Mouse (Mus musculus) megakaryocyte-erythroid progenitor cell, adult 5-6 weeks (primary cell): ENCODE results near the gene C3. TPM values are rescaled to one million over a fixed set of nuclear protein-coding genes. Genes with fewer than 3 reads are reported as not detected.

Experiments
- ATAC-seq: replicated peaks from 2 replicates; pipeline ENCODE4 v1.8.0; 2016; ENCODE audit warnings: mild to moderate bottlenecking, inconsistent platforms; ENCODE audit not compliant: severe bottlenecking, poor library complexity, low FRiP score, low TSS enrichment
- total RNA-seq, 2 experiments: library from RNA; stranded (forward) in 1 of 2; stranded (reverse) in 1 of 2; fragments of 200-1000, 215-1000 nt in 1 of 2; fragments of >200 nt in 1 of 2; fragmentation: Nextera tagmentation in 1 of 2; gene quantifications; 2 replicates each; pipeline ENCODE4 v1.2.3; 2014 to 2017

Gene C3
- total RNA-seq, 2 experiments from 2014 or later = 7.1 TPM; not detected in 1

DNA sequence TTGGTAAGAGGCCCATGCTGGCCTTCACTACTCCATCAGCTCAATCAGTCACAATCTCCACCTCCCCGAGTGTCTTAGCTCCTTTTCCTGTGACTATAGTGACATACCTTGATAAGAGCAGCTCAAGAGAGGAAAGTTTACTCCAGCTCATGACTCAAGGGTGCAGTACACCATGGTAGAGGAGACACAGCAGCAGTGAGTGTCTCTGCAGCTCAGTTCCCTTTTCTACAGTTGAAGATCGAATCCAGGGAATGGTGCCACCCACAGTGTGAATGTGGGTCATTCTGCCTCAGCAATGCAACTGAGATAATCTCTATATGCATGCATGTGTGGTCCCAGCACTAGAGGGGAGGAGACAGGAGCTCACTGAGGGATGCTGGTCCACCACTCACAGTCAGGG lies 42.3 kb downstream of the C3 start:
- no peak; the same call in 1 of the 2 replicates for ATAC-seq

DNA sequence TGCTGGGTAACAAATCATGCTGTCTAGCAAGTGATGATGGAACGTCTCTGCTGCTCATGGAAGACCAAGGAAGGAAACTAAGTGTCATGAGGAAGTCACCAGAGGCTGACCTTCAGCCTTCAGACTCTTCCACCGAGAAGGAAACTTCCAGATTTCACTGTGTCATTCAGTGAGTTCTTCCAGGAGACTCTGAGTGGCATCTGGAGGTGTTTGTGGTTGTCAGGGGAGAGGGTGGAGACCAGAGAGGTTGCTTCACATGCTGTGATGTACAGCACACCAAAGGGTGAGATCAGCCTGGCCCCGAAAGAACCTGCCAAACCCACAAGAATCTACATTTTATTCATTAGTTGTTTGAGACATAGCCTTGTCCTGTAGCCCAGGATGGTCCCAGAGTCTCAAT lies 45.1 kb downstream of the C3 start:
- no peak for ATAC-seq

DNA sequence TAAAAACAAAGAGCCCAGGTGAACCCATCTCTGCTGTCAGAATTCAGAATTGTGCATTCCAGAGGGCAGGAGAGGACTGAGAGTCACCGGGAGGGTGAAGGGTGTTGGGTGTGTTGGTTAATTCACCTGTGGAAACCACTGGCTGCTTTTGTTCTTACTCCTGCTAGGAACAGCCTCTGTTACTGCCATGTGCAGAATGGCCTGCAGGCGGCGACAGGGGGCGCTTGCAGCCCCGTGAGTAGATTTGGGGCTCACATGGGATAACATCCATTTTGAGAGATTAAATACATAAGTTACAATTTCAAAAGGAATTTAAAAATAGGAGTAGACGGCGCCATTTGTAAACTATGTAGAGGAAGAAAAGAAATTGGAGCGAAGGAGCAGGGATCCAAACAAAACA lies 47.6 kb downstream of the C3 start:
- ATAC-seq = peak; percentile 74; the same call in 1 of the 2 replicates

DNA sequence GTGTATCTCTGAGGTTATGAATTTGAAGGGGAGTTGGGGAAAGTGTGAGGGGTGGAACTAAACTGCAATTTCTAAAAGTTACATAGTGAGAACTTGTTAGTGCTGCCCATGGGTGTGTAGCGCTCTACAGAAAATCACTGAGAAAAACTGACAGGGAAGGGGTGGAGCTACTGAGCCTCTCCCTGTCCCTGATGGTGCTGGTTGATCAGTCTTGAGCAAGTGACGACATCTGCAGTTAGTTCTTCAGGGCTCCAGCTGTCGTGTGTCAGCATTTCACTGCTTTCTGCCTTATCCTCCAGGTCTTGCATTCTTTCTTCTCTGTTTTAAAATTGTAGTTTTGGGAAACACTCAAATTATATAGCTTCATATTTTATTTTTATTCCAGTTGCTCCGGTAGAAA lies 54.6 kb downstream of the C3 start:
- ATAC-seq = peak; percentile 77

DNA sequence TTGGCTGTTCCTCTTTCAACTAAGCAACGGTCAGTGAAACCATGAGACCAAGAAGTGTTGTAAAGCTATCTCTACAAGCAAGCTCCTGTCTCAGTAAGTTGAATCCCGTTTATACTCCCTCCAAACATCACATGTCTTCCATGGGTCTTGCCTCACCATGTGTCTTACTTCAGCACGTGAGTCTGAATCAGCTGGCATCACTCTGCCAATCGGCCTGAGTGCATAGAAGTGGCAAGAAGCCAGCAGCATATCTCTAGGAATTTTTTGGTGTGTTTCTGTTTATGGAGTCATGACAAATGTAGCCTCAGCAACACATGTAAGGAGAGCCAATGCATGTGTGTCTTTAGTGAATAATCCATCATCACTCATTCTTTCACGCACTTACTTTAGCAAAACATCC lies 55.6 kb downstream of the C3 start:
- ATAC-seq = no peak

DNA sequence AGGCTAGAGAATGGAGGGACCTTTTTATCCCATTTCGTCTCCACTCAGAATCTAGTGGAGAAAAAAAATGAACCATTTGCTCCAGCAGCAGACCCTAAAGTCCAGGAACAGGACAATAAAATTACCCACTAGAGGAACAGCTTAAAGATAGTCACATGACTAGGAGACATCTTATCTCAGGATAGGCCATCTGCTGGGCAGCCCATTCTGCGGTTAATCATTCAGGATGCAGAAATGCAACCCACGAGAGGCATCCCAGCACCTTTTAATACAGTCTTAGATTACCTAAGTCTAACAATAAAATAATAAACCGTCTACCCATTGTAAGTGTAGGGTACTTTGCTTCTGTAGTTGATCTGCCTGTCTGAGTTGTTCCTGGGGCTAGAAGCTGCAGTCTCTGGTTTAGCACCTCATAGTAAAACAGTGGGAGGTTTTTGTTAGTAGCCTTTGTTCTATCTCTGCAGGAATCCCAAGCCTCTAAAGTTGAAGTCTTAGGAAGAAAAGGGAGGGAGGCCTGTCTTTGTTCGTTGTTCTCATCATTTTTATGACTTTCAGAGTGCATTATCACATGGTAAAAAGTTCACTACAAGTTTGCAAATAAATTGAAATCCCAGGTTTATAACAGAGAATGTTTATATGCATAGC lies 57.2 kb downstream of the C3 start:
- peak; percentile 55 for ATAC-seq

DNA sequence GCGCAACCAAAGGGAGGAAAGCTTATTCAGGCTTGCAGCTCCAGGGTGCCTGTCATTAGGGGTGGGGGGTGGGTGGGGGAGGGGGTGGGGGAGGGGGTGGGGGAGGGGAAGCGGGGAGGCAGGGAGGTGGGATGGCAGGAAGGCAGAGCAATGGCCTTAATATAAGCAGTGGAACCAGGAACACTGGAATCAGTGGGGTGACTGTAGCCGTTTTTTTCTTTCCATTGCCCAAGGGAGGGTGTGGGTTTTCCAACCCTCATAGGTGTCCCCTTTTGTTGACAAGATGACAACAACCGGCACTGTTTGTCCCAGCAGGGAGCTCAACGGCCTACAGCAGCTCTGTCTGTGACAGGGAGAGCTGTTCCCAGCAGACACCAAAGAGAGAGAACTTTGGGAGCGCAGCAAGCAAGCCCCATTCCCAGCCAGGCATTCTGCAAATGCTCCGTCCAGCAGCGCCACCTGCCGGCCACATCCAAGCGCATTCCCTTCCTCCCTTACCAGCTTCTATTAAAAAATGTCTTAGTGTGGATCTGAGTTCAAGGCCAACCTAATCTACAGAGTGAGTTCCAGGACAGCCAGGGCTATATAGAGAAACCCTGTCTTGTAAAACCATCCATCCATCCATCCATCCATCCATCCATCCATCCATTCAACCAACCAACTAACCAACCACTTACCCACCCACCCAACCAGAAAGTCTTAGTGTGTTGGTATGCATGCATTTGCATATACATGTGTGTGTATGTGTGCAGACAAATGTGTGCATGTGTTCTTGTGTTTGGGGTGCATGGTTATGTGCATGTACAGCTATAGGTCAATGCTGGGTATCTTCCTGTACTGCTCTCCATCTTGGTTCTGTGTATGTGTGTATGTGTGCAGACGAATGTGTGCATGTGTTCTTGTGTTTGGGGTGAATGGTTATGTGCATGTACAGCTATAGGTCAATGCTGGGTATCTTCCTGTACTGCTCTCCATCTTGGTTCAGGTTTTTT lies 60.8 kb downstream of the C3 start:
- peak; percentile 70 for ATAC-seq

Other genes with a start within 250 kb of the C3 start
- not detected in 2 replicates for gene Acer1, start 246.0 kb downstream of the C3 start, total RNA-seq (2014; fragmentation: Nextera tagmentation)
- not detected in 2 replicates for gene Acer1, start 246.0 kb downstream of the C3 start, total RNA-seq (2017)
- gene Clpp, start 237.8 kb downstream of the C3 start, total RNA-seq (2014; fragmentation: Nextera tagmentation) = 89.2 and 116 TPM in 2 replicates
- gene Clpp, start 237.8 kb downstream of the C3 start, total RNA-seq (2017) = 83.2 and 135 TPM in 2 replicates
- gene Alkbh7, start 230.8 kb downstream of the C3 start, total RNA-seq (2014; fragmentation: Nextera tagmentation) = 25.2 and 26.4 TPM in 2 replicates
- gene Alkbh7, start 230.8 kb downstream of the C3 start, total RNA-seq (2017) = 19.1 and 25.8 TPM in 2 replicates
- not detected in 2 replicates for gene Pspn, start 228.1 kb downstream of the C3 start, total RNA-seq (2014; fragmentation: Nextera tagmentation)
- gene Pspn, start 228.1 kb downstream of the C3 start, total RNA-seq (2017) = 4.6 TPM in 1 of 2 replicates, not detected in the other
- gene Gtf2f1, start 216.8 kb downstream of the C3 start, total RNA-seq (2014; fragmentation: Nextera tagmentation) = 112 and 139 TPM in 2 replicates
- 214 and 264 TPM in 2 replicates for gene Gtf2f1, start 216.8 kb downstream of the C3 start, total RNA-seq (2017)
- gene Gm17949, start 216.7 kb downstream of the C3 start, total RNA-seq (2014; fragmentation: Nextera tagmentation) = not detected in 2 replicates
- not detected in 2 replicates for gene Gm17949, start 216.7 kb downstream of the C3 start, total RNA-seq (2017)
- gene Khsrp, start 196.6 kb downstream of the C3 start, total RNA-seq (2014; fragmentation: Nextera tagmentation) = 211 and 252 TPM in 2 replicates
- 92.4 and 128 TPM in 2 replicates for gene Khsrp, start 196.6 kb downstream of the C3 start, total RNA-seq (2017)
- gene Slc25a41, start 186.5 kb downstream of the C3 start, total RNA-seq (2014; fragmentation: Nextera tagmentation) = not detected in 2 replicates
- 0.91 TPM in 1 of 2 replicates, not detected in the other for gene Slc25a41, start 186.5 kb downstream of the C3 start, total RNA-seq (2017)
- gene Crb3, start 169.0 kb downstream of the C3 start, total RNA-seq (2014; fragmentation: Nextera tagmentation) = not detected in 2 replicates
- gene Crb3, start 169.0 kb downstream of the C3 start, total RNA-seq (2017) = not detected in 2 replicates
- gene Slc25a23, start 168.3 kb downstream of the C3 start, total RNA-seq (2014; fragmentation: Nextera tagmentation) = 17.9 and 21.2 TPM in 2 replicates
- gene Slc25a23, start 168.3 kb downstream of the C3 start, total RNA-seq (2017) = 3.0 and 6.2 TPM in 2 replicates
- gene Dennd1c, start 149.6 kb downstream of the C3 start, total RNA-seq (2014; fragmentation: Nextera tagmentation) = 20.4 and 33.4 TPM in 2 replicates
- gene Dennd1c, start 149.6 kb downstream of the C3 start, total RNA-seq (2017) = 0.65 and 1.8 TPM in 2 replicates
- gene Tubb4a, start 140.4 kb downstream of the C3 start, total RNA-seq (2014; fragmentation: Nextera tagmentation) = not detected in 2 replicates
- 0.08 TPM in 1 of 2 replicates, not detected in the other for gene Tubb4a, start 140.4 kb downstream of the C3 start, total RNA-seq (2017)
- not detected in 2 replicates for gene Tnfsf9, start 122.8 kb downstream of the C3 start, total RNA-seq (2014; fragmentation: Nextera tagmentation)
- not detected in 2 replicates for gene Tnfsf9, start 122.8 kb downstream of the C3 start, total RNA-seq (2017)
- not detected in 2 replicates for gene Cd70, start 78.4 kb downstream of the C3 start, total RNA-seq (2014; fragmentation: Nextera tagmentation)
- gene Cd70, start 78.4 kb downstream of the C3 start, total RNA-seq (2017) = not detected in 2 replicates
- gene Tnfsf14, start 34.0 kb downstream of the C3 start, total RNA-seq (2014; fragmentation: Nextera tagmentation) = 1.0 and 1.2 TPM in 2 replicates
- 0.99 and 1.6 TPM in 2 replicates for gene Tnfsf14, start 34.0 kb downstream of the C3 start, total RNA-seq (2017)
- 18.7 and 23.9 TPM in 2 replicates for gene Gpr108, start 20.3 kb upstream of the C3 start, total RNA-seq (2014; fragmentation: Nextera tagmentation)
- 6.2 and 10.6 TPM in 2 replicates for gene Gpr108, start 20.3 kb upstream of the C3 start, total RNA-seq (2017)
- gene Trip10, start 21.3 kb upstream of the C3 start, total RNA-seq (2014; fragmentation: Nextera tagmentation) = 3.9 and 4.5 TPM in 2 replicates
- gene Trip10, start 21.3 kb upstream of the C3 start, total RNA-seq (2017) = 8.3 and 10.0 TPM in 2 replicates
- 39.2 and 44.7 TPM in 2 replicates for gene Vav1, start 51.0 kb upstream of the C3 start, total RNA-seq (2014; fragmentation: Nextera tagmentation)
- 86.4 and 126 TPM in 2 replicates for gene Vav1, start 51.0 kb upstream of the C3 start, total RNA-seq (2017)
- not detected in 2 replicates for gene Adgre1, start 130.6 kb upstream of the C3 start, total RNA-seq (2014; fragmentation: Nextera tagmentation)
- not detected in 2 replicates for gene Adgre1, start 130.6 kb upstream of the C3 start, total RNA-seq (2017)